Mouse (Mus musculus): ENCODE results near the gene Rfx8. TPM values are rescaled to one million over a fixed set of nuclear protein-coding genes. Genes with fewer than 3 reads are reported as not detected.

Rfx8 gene
- polyA plus RNA-seq (2017; shearing (Covaris generic)): not detected

DNA sequence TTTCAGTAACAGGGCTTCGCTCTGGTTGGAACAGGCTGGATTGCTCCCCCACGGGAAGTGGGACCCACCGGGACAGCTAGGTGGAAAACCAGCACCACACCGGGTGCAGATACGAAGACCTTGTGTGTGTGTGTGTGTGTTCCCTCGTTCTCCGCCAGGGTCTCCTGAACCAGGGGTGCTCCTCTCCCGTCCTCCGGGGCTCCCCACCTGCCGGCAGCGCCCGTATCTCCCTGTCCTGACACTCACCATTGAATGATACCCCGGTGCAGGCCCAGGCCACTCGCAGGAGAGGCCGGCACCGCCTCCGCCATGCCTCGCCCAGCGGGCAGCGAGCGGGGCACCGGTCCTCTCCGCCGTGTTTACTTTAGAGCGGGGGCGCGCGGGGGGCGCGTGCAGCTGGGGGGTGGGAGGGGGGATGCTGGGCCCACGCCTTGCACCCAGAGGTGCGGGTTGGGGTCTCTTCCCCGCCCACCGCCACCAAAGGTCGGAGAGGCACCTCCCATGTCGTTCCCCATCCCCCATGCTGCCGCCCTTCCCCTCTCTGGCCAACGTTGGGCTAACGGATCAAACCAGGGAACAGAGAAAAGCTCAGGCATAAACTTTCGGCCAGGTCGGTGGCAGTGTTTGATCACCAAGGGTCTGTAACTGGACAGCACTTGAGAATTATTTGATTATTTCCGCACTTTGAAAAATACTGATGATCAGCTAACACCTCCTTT, at the start of gene Rfx8:
Gene Rfx8, minus strand, starts transcription at position 366 of the 719 bp plus-strand sequence.

DNA sequence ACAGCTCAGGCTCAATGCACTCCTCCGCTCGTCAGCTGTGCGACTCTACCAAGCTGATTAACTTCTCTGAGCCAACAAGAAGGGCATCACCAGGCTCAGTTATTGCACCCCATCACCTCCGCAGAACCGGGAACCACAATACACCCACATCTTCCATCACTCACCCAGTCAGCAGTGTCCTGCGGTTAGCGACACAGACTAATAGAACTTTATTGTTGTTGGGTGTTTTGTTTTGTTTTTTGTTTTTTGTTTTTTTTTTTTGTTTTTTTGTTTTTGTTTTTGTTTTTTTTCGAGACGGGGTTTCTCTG, 69.6 kb downstream of the Rfx8 start, which contains the start of gene Creg2:
Gene Creg2, minus strand, starts transcription at position 234 of the 308 bp plus-strand sequence.

Other genes with a start within 250 kb of the Rfx8 start
- 1.7 TPM for gene Tbc1d8, start 242.2 kb downstream of the Rfx8 start, polyA plus RNA-seq (2017; shearing (Covaris generic))
- 8.8 TPM for gene Cnot11, start 186.0 kb downstream of the Rfx8 start, polyA plus RNA-seq (2017; shearing (Covaris generic))
- gene Rnf149, start 143.6 kb downstream of the Rfx8 start, polyA plus RNA-seq (2017; shearing (Covaris generic)): 6.4 TPM
- not detected for gene Creg2, start 69.5 kb downstream of the Rfx8 start, polyA plus RNA-seq (2017; shearing (Covaris generic))
- not detected for gene Gm3646, start 84.3 kb upstream of the Rfx8 start, polyA plus RNA-seq (2017; shearing (Covaris generic))
- gene Map4k4, start 179.9 kb upstream of the Rfx8 start, polyA plus RNA-seq (2017; shearing (Covaris generic)): 12.2 TPM